Mouse (Mus musculus): ENCODE measurements around the gene Fhl4.

- TF ChIP-seq POLR2A (IDR thresholded peaks at IDR 0.05; ENCODE audit: low read depth, low read length), result no peak
- TF ChIP-seq CTCF (IDR thresholded peaks at IDR 0.05; ENCODE audit: extremely low read depth, insufficient read depth, insufficient read length, insufficient replicate concordance), result no peak
Observed at GRCm38 (mm10) chr10:85103085-85103885, 990 bp upstream of the Fhl4 start.

Measured in spleen, adult 2 months (tissue).